Mouse (Mus musculus): Measurements from ENCODE around the gene Armh3.
"Not testable (repeated sequence)": the region's sequence is repeated elsewhere in the genome, so short reads cannot be mapped to it uniquely, and the experiment has no call there.

Gene Armh3

DNA sequence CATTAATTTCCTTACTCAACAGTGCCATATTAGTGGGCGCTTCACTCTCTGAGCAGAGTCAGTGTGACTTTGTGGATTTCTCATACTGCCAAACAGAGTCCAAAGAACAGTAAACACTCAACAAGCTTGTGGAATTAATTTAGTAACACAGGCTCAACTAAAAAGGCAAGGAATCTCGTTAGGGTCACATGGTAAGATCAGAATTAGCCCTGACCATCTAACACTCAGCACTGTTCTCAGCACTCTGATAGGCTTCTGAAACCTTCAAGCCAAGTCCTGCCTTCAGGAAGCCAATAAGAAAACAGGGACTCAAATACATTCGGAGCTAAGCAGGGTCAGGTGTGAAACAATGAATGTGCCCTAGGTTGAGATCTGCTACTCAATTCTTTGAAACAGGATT is 172.1 kb downstream of the Armh3 start:
- DNase-seq (ENCODE audit: low spot score in 2 of 2): no peak

GRCm38 (mm10) chr19:45821832-45822231 is 176.5 kb downstream of the Armh3 start:
- no peak for DNase-seq (ENCODE audit: low spot score in 2 of 2)

GRCm38 (mm10) chr19:45817816-45818490 is 180.3 kb downstream of the Armh3 start:
- no peak for DNase-seq (ENCODE audit: low spot score in 2 of 2)

DNA sequence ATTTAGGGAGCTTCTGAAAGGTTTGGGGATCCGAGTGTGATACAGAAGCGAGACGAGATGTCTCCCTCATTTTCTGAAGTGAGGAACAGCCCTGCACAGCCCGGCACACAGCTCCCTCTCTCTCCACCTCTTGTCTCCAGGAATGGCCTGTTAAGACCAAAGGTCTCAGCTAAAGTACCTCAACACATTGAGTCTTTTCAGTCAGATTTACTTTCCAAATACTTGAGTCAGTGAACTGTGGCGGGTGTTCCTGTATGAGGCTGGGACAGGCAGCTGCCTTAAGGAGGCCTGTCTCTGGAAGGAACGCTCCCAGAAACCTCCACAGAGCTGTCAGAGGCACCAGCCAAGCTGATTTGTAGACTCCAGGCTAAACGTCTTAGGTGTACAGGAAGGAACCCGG is 181.6 kb downstream of the Armh3 start:
- DNase-seq (ENCODE audit: low spot score in 2 of 2): no peak

DNA sequence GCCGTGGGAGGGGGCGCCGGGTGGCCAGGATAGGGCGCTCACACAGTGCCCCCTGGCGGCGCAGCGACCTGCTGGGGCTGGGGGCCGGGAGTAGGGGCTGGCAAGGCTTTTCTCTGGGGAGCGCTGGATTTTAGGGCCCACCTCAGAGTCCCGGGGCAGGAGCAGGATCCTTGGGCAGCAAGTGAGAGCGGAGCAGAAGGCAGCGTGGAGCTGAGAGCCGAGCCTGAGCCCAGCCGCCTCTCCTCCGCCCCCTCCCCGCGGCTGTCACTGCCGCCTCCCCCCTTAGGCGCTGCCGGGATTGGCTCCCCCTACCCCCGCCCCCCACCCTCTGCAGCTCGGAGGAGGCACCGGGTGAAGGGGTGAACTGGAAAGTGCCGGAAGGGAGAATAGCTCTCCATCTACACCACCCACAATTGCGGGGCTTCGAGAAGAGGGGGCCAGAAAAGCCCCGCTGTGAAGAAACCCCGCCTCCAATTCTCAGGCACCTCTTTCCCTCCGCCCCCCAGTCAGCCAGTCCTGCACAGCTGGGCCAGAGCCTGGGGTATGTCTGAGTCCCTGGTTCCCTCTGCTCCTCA is 182.4 kb downstream of the Armh3 start, which contains the start of gene Kcnip2:
TSS of gene Kcnip2 (minus strand) at position 231 of the 575 bp plus-strand sequence.
- no peak for DNase-seq (ENCODE audit: low spot score in 2 of 2)

DNA sequence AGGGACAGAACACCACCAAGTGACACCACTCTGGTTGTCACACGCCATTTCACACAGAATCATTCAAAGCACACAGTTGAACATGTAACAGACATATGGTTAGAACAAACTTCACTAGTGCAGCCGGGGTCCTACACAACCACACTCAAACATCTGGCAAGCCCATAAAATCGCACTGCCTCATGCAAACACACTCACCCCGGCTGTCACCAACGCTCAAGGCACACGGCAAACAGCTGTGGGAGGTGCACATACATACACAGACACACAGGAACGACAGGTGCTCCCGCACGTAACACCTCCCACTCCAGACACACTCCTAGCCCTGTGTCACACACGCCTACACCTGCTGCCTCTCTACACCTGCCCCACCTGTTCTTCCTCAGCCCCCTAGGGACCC is 183.1 kb downstream of the Armh3 start:
- no peak for DNase-seq (ENCODE audit: low spot score in 2 of 2)

GRCm38 (mm10) chr19:45813801-45814200 is 184.5 kb downstream of the Armh3 start:
- DNase-seq (ENCODE audit: low spot score in 2 of 2): no peak

DNA sequence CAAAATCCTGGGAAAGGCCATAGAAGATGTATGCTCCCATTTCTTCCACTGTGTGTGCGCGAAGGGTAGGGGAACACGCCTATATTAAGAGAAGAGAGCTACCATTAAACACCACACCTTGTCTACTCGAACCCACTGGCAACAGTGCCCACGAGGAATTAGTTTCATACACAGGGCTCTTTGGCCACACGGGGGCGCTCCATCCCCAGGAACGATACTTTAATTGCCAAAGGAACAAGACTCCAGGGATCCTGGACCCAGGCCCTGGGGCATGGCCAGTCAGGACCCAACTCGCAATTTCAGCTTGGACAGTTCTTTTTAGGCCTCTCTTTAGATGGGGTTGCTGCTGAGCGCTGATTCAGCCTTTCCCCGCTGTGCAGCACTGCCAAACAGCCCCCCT is 185.0 kb downstream of the Armh3 start:
- peak; percentile 77 to 91 for DNase-seq (ENCODE audit: low spot score in 2 of 2)

- no peak for DNase-seq (ENCODE audit: low spot score in 2 of 2)
Observed at GRCm38 (mm10) chr19:45812673-45813252, 185.5 kb downstream of the Armh3 start.

DNA sequence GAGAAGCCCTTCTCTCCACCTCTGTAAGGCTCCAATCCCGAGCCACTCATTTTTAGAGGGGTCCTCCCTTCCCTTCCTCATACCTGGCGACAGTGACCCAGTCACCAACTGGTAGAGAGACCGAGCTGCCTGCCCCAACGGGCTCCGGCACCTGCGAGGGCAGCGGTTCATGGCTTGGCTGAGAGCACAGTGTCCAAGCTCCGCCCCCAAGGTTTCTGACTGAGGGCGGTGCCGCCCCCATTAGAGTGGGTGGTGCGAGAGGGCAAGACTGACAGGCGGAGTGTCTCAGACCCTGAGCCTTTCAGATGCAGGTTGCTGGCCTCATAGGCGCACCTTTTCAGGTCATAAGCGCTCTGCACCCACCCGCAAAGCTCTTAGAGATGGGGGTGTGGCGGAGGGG is 186.2 kb downstream of the Armh3 start:
- no peak for DNase-seq (ENCODE audit: low spot score in 2 of 2)

- DNase-seq (ENCODE audit: low spot score in 2 of 2): no peak
Observed at GRCm38 (mm10) chr19:45811028-45811674, 187.1 kb downstream of the Armh3 start.

DNA sequence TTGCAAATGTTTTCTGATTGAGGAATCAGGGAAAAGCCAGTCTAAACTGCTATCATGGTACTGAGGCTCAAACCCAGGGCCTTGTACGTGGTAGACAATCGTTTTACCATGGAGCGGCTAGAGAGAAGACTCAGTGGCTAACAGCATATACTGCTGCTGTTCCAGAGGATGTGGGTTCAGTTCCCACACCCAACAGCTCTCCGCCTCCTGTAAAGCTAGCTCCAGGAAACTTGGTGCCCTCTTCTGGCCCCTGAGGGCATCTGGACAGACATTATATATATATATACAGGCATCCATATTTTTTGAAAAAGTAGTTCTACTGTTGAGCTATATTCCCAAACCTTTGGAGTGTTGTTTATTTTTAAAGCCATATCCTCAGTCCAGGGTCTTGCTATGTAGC is 190.6 kb downstream of the Armh3 start:
- no peak for DNase-seq (ENCODE audit: low spot score in 2 of 2)

DNA sequence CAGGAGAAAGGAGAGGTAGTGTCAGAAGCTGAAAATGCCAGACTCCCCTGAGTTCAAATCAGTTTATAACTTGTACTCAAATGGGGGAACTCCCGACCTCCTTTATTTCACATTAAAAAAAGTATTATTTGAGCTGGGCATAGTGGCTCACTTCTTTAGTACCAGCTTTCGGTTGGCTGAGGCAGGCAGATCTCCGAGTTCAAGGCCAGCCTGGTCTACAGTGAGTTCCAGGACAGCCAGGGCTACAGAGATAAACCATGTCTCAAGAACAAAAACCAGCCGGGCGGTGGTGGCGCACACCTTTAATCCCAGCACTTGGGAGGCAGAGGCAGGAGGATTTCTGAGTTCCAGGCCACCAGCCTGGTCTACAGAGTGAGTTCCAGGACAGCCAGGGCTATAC is 192.5 kb downstream of the Armh3 start:
- DNase-seq (ENCODE audit: low spot score in 2 of 2): not testable (repeated sequence)

GRCm38 (mm10) chr19:45804593-45805368 is 193.5 kb downstream of the Armh3 start:
- no peak for DNase-seq (ENCODE audit: low spot score in 2 of 2)

GRCm38 (mm10) chr19:45803408-45803807 is 194.9 kb downstream of the Armh3 start:
- DNase-seq (ENCODE audit: low spot score in 2 of 2): no peak

DNA sequence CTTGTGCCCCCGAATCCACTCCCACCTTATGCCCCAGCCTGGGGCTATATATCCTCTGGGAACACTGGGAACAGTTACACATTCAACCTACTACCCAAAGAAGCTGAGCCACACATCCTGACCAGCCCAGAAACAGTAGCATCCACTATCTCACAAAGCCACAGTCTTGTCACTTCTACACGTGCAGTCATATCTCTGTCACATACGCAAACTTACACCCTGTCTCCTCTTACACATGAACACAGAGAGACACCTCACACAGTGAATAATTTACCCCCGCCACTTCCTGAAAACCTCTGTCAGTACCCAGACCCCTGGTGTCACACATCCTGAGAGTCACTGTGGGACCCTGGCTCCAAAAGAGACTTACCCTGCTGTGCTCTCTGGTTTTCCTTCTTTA is 195.6 kb downstream of the Armh3 start:
- DNase-seq (ENCODE audit: low spot score in 2 of 2): no peak

- no peak for DNase-seq (ENCODE audit: low spot score in 2 of 2)
Observed at GRCm38 (mm10) chr19:45796879-45797278, 201.4 kb downstream of the Armh3 start.

DNA sequence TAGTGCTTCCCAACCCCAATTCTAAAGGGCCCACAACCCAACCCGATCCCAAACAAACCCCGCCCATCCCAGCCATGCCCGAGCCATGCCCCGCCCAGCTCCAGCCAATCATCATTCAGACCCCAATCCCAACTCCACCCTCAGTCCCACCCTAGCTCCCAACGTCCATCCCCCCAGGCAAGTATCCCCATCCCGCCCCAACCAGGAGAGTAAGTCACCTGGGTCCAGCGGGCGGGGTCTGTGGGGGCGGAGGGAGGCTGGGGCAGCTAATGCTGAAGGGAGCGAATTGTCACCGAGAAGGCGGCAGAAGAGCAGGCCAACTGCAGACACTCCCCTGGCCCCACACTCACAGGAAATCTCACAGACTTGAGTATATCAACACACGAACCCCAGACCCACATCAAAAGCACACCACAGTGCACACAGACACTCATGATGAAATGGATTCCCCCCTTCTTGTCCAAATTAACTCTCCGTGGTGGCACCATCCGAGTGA is 202.2 kb downstream of the Armh3 start:
- DNase-seq (ENCODE audit: low spot score in 2 of 2): no peak

GRCm38 (mm10) chr19:45795406-45795944 is 202.8 kb downstream of the Armh3 start:
- DNase-seq (ENCODE audit: low spot score in 2 of 2): no peak

DNA sequence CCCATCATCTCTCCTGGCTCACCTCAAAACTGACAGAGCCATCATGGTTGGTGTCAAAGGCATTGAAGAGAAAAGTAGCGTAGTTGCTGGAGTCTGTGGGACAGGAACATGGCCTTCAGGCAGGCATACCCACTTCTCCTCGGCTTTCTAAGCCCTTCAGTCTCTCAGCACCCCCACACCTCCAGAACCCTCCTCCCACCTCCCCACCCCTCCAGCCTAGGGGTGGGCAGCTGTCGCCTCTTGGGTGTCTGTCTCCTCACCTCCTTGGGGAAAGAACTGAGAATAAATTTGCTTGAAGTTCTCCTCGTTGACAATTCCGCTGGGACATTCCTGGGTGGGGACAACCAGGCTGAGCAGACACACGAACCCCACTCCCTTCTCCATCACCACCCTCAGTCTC is 203.6 kb downstream of the Armh3 start:
- DNase-seq (ENCODE audit: low spot score in 2 of 2): no peak

DNA sequence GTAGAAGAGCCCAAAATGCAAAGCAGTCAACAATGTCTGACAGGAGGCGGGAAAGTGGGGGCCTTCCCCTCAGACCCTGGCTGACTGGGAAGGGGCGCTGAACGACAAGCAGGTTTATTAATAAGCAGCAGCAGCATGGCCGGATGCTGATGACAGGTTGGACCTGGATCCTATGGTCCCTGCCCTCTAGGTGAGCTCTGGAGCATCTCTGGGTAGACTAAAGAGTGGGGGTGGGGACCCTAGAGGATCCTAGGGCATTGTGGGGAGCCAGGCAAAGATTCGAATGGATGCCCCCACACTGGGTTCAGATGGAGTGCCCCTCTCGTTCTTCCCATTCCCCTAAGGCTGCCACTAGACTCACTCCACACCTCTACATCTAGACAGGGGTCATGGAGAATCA is 205.9 kb downstream of the Armh3 start:
- no peak for DNase-seq (ENCODE audit: low spot score in 2 of 2)

Data from frontal cortex, postnatal 14 days (tissue).